Mouse (Mus musculus): ENCODE measurements around the gene Ipo8. TPM values are rescaled to one million over a fixed set of nuclear protein-coding genes. Genes with fewer than 3 reads are reported as not detected.

Ipo8 gene
- polyA plus RNA-seq, 1 experiment from 2014 or later, result 24.6 TPM

GRCm38 (mm10) chr6:148750183-148750582 lies 81.1 kb downstream of the Ipo8 start:
- Histone ChIP-seq H3K9me3 (no peaks in the 10 kb centered on the region), H3K27me3 (no peaks in the 10 kb centered on the region), H3K4me3 (no peak overlapping the region), H3K27ac (no peak overlapping the region), H3K9ac (no peak overlapping the region), H3K4me1 (no peaks in the 10 kb centered on the region), H3K4me2 (no peak overlapping the region), H3K36me3 (no peaks in the 10 kb centered on the region)
- WGBS, result 80% methylated on average over 3 of the region's 3 CpGs
- ATAC-seq (ENCODE audit: borderline replicate concordance, extremely low read depth, low FRiP score, low TSS enrichment), result no peak

- Histone ChIP-seq H3K36me3 (no peaks in the 10 kb centered on the region), H3K4me1 (peaks cover 9% of the 10 kb centered on the region), H3K4me2 (no peak overlapping the region), H3K9ac (no peak overlapping the region), H3K27me3 (no peaks in the 10 kb centered on the region), H3K9me3 (no peaks in the 10 kb centered on the region), H3K27ac (no peak overlapping the region), H3K4me3 (no peak overlapping the region)
- 51% methylated on average over 8 of the region's 8 CpGs for WGBS
- ATAC-seq (ENCODE audit: borderline replicate concordance, extremely low read depth, low FRiP score, low TSS enrichment), result no peak
Observed at GRCm38 (mm10) chr6:148740521-148741226, 90.6 kb downstream of the Ipo8 start.

GRCm38 (mm10) chr6:148736390-148736789 lies 94.9 kb downstream of the Ipo8 start:
- no peak overlapping the region for H3K27ac ChIP-seq
- H3K27me3 ChIP-seq, result no peaks in the 10 kb centered on the region
- WGBS, result 61% methylated on average over 1 of the region's 1 CpGs
- peaks cover 9% of the 10 kb centered on the region for H3K4me1 ChIP-seq
- no peaks in the 10 kb centered on the region for H3K9me3 ChIP-seq
- no peak for ATAC-seq (ENCODE audit: borderline replicate concordance, extremely low read depth, low FRiP score, low TSS enrichment)
- H3K9ac ChIP-seq, result no peak overlapping the region
- no peaks in the 10 kb centered on the region for H3K36me3 ChIP-seq
- H3K4me2 ChIP-seq, result no peak overlapping the region
- no peak overlapping the region for H3K4me3 ChIP-seq

- 92% methylated on average over 20 of the region's 20 CpGs for WGBS
- Histone ChIP-seq H3K27ac (no peak overlapping the region), H3K27me3 (no peaks in the 10 kb centered on the region), H3K9me3 (no peaks in the 10 kb centered on the region), H3K4me3 (no peak overlapping the region), H3K9ac (no peak overlapping the region), H3K4me1 (no peaks in the 10 kb centered on the region), H3K4me2 (no peak overlapping the region), H3K36me3 (no peaks in the 10 kb centered on the region)
- no peak for ATAC-seq (ENCODE audit: borderline replicate concordance, extremely low read depth, low FRiP score, low TSS enrichment)
Observed at GRCm38 (mm10) chr6:148734012-148734411, 97.3 kb downstream of the Ipo8 start.

GRCm38 (mm10) chr6:148732920-148733319 lies 98.3 kb downstream of the Ipo8 start:
- H3K4me1 ChIP-seq, result no peaks in the 10 kb centered on the region
- ATAC-seq (ENCODE audit: borderline replicate concordance, extremely low read depth, low FRiP score, low TSS enrichment), result no peak
- no peak overlapping the region for H3K9ac ChIP-seq
- H3K4me3 ChIP-seq, result no peak overlapping the region
- no peaks in the 10 kb centered on the region for H3K36me3 ChIP-seq
- H3K27me3 ChIP-seq, result no peaks in the 10 kb centered on the region
- WGBS, result 62% methylated on average over 1 of the region's 1 CpGs
- H3K9me3 ChIP-seq, result no peaks in the 10 kb centered on the region
- H3K27ac ChIP-seq, result no peak overlapping the region
- no peak overlapping the region for H3K4me2 ChIP-seq

DNA sequence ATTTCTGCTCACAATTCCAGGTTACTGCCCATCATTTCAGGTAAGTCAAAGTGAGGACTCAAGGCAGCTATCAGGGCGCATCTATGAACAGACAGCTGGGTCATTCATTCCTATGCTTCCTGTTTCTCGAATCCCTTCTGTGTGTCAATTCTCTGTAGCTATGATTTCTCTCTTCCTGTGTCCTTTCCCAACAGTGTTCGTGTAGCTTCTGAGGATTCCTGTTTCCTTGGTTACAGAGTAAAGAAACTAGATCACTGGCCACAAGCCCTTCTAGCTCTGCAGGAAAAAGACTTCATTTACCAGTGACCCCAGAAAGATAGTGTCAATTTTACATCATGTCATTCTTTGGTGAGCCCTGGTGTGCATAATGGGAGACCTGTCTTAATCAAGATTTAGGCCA lies 102.7 kb downstream of the Ipo8 start:
- Histone ChIP-seq H3K27ac (no peak overlapping the region), H3K9ac (no peak overlapping the region), H3K9me3 (no peaks in the 10 kb centered on the region), H3K4me2 (no peak overlapping the region), H3K4me3 (no peak overlapping the region), H3K36me3 (no peaks in the 10 kb centered on the region), H3K4me1 (no peaks in the 10 kb centered on the region), H3K27me3 (no peaks in the 10 kb centered on the region)
- ATAC-seq (ENCODE audit: borderline replicate concordance, extremely low read depth, low FRiP score, low TSS enrichment), result no peak
- WGBS, result 34% methylated on average over 3 of the region's 3 CpGs

DNA sequence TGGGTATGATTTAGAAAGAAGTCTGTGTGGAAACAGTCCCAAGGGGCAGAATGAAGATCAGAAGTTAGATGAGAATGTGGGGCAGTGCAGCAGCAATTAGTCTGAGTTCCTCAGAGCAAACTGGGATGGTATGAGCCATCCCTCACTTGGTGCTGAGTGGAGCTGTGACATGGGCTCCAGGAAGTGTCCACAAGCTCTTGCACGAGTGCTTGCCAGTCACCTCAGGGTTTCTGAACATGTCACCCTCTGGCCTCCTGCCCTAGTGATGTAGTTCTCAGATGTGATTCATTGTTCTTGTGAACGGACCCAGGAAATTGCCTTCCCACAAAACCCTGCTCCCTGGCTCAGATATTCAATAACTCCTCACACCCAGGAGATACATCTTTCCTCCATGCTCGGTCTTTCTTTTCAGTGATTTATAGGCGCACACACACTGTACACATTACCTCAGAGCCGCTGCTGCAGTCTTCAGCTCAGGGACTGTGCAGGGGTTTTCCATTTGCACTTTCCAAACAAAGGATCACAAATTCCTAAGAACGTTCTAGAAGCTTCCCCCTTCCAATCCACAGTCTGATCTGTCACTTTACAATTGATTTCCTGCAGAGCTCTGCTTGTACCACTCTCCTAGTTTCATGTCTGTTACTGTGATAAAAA lies 103.3 kb downstream of the Ipo8 start:
- H3K36me3 ChIP-seq, result no peaks in the 10 kb centered on the region
- H3K27ac ChIP-seq, result no peak overlapping the region
- no peak overlapping the region for H3K4me2 ChIP-seq
- H3K4me3 ChIP-seq, result no peak overlapping the region
- H3K9me3 ChIP-seq, result no peaks in the 10 kb centered on the region
- no peak for ATAC-seq (ENCODE audit: borderline replicate concordance, extremely low read depth, low FRiP score, low TSS enrichment)
- H3K9ac ChIP-seq, result no peak overlapping the region
- H3K4me1 ChIP-seq, result no peaks in the 10 kb centered on the region
- no peaks in the 10 kb centered on the region for H3K27me3 ChIP-seq
- 50% methylated on average over 6 of the region's 6 CpGs for WGBS

DNA sequence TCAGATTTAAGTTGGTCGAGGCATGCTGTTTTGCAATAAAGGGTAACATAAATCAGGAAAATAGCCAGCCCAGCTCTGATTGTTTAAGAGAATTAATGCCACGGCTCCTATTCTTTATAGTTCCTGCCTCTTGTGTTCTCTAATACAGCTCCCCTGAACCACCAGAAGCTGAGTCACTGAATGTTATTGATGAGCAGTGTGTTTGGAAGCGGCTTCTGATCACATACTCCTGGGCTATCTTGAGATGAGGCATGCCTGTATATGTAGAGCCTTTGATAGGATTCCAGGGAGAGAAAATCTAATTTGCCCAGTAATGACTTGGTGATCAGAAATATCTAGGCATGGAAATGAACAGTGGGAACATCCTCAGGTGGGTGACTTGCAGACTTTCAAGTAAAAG lies 106.8 kb downstream of the Ipo8 start:
- WGBS, result 64% methylated on average over 3 of the region's 3 CpGs

More for the DNA sequence above, 106.8 kb downstream of the Ipo8 start:
- H3K9ac ChIP-seq, result no peak overlapping the region
- no peaks in the 10 kb centered on the region for H3K4me1 ChIP-seq
- no peak overlapping the region for H3K4me3 ChIP-seq
- H3K4me2 ChIP-seq, result no peak overlapping the region
- no peaks in the 10 kb centered on the region for H3K36me3 ChIP-seq
- no peak for ATAC-seq (ENCODE audit: borderline replicate concordance, extremely low read depth, low FRiP score, low TSS enrichment)
- no peaks in the 10 kb centered on the region for H3K9me3 ChIP-seq
- no peaks in the 10 kb centered on the region for H3K27me3 ChIP-seq
- H3K27ac ChIP-seq, result no peak overlapping the region

Other genes with a start within 250 kb of the Ipo8 start
- 13.9 and 17.1 TPM in 2 replicates for gene Caprin2, start 64.8 kb upstream of the Ipo8 start, polyA plus RNA-seq (2015; fragmentation: Nextera tagmentation; extraction: Ambion mirVana)
- gene Sinhcaf, start 115.0 kb upstream of the Ipo8 start, polyA plus RNA-seq (2015; fragmentation: Nextera tagmentation; extraction: Ambion mirVana), result 113 and 122 TPM in 2 replicates